Mouse (Mus musculus) small intestine, adult 2 months (tissue): ENCODE results near the gene Nlrp9b.
"Not testable (repeated sequence)": the region's sequence is repeated elsewhere in the genome, so short reads cannot be mapped to it uniquely, and the experiment has no call there.

Experiments
- CTCF ChIP-seq: fragments of 200-500 bp; IDR thresholded peaks from 2 replicates; pipeline ENCODE4 v1.5.1; 2012; ENCODE audit warnings: low read depth, mild to moderate bottlenecking, control low read depth, inconsistent platforms, low read length, moderate library complexity, mixed read lengths; ENCODE audit not compliant: insufficient replicate concordance, insufficient read length; ENCODE audit errors: extremely low read depth
- POLR2A ChIP-seq: fragments of 200-500 bp; IDR thresholded peaks from 2 replicates; pipeline ENCODE4 v1.6.1; 2012; ENCODE audit warnings: low read depth, mild to moderate bottlenecking, control low read depth, inconsistent platforms, low read length, moderate library complexity

- TF ChIP-seq CTCF, POLR2A: not testable (repeated sequence)
Observed at GRCm38 (mm10) chr7:19996721-19997120, 5.5 kb downstream of the Nlrp9b start.
